Mouse (Mus musculus): ENCODE measurements around the gene Misp. TPM values are rescaled to one million over a fixed set of nuclear protein-coding genes. Genes with fewer than 3 reads are reported as not detected.
A peak's percentile ranks its signal among the peaks of the same experiment; 100 is the strongest.

Gene Misp
- polyA plus RNA-seq, 1 experiment = 4.0 TPM

GRCm38 (mm10) chr10:79851653-79852052 is 30.9 kb downstream of the Misp start:
- TF ChIP-seq CTCF (IDR thresholded peaks at IDR 0.05; ENCODE audit: insufficient read depth, low read length) (no peak), POLR2A (IDR thresholded peaks at IDR 0.05; ENCODE audit: borderline replicate concordance, extremely low read depth, low read depth, low read length) (no peak)
- DNase-seq = no peak
- no peak overlapping the region for H3K4me3 ChIP-seq (replicated peaks; ENCODE audit: extremely low read depth, low read depth, low read length)
- H3K4me1 ChIP-seq (ENCODE audit: control insufficient read depth, insufficient read depth, low read length) = peaks cover 18% of the 10 kb centered on the region
- whole genome bisulfite sequencing = 44% methylated on average over 3 of the region's 3 CpGs

- H3K4me1 ChIP-seq (ENCODE audit: control insufficient read depth, insufficient read depth, low read length) = peaks cover 24% of the 10 kb centered on the region
- peak; percentile 34; the same call in 1 of the 2 replicates for TF ChIP-seq POLR2A (IDR thresholded peaks at IDR 0.05; ENCODE audit: borderline replicate concordance, extremely low read depth, low read depth, low read length)
- no peak for TF ChIP-seq CTCF (IDR thresholded peaks at IDR 0.05; ENCODE audit: insufficient read depth, low read length)
- 22% methylated on average over 9 of the region's 9 CpGs for WGBS
- DNase-seq = no peak
- no peak overlapping the region for H3K4me3 ChIP-seq (replicated peaks; ENCODE audit: extremely low read depth, low read depth, low read length)
These were observed 31.5 kb downstream of the Misp start for GRCm38 (mm10) chr10:79852107-79852789.

- no peak for DNase-seq
- Histone ChIP-seq H3K4me1 (ENCODE audit: control insufficient read depth, insufficient read depth, low read length) (peaks cover 29% of the 10 kb centered on the region), H3K4me3 (replicated peaks; ENCODE audit: extremely low read depth, low read depth, low read length) (peak overlapping the region; percentile 31)
- WGBS = 12% methylated on average over 8 of the region's 8 CpGs
- TF ChIP-seq CTCF (IDR thresholded peaks at IDR 0.05; ENCODE audit: insufficient read depth, low read length) = no peak
- no peak for TF ChIP-seq POLR2A (IDR thresholded peaks at IDR 0.05; ENCODE audit: borderline replicate concordance, extremely low read depth, low read depth, low read length)
These were observed 32.0 kb downstream of the Misp start for GRCm38 (mm10) chr10:79852827-79853226.

GRCm38 (mm10) chr10:79853392-79853791 is 32.6 kb downstream of the Misp start:
- 1% methylated on average over 15 of the region's 15 CpGs for WGBS

GRCm38 (mm10) chr10:79853860-79854795 is 33.3 kb downstream of the Misp start, which contains the start of gene Ptbp1:
Gene Ptbp1 (plus strand): TSS chr10:79854427.
- Histone ChIP-seq H3K4me3 (replicated peaks; ENCODE audit: extremely low read depth, low read depth, low read length) (peak within 1 kb of the TSS; percentile 88), H3K4me1 (ENCODE audit: control insufficient read depth, insufficient read depth, low read length) (peaks cover 42% of the 10 kb centered on the region)
- WGBS = under 1% methylated on average over 75 of the region's 75 CpGs
- peak; percentile 98 for DNase-seq
- no peak for TF ChIP-seq CTCF (IDR thresholded peaks at IDR 0.05; ENCODE audit: insufficient read depth, low read length)
- TF ChIP-seq POLR2A (IDR thresholded peaks at IDR 0.05; ENCODE audit: borderline replicate concordance, extremely low read depth, low read depth, low read length) = peak; percentile 98

More at GRCm38 (mm10) chr10:79853392-79853791, 32.6 kb downstream of the Misp start:
- TF ChIP-seq CTCF (IDR thresholded peaks at IDR 0.05; ENCODE audit: insufficient read depth, low read length) (no peak), POLR2A (IDR thresholded peaks at IDR 0.05; ENCODE audit: borderline replicate concordance, extremely low read depth, low read depth, low read length) (peak; percentile 40; the same call in 1 of the 2 replicates)
- Histone ChIP-seq H3K4me3 (replicated peaks; ENCODE audit: extremely low read depth, low read depth, low read length) (peak overlapping the region; percentile 66), H3K4me1 (ENCODE audit: control insufficient read depth, insufficient read depth, low read length) (peaks cover 35% of the 10 kb centered on the region)
- peak; percentile 93 for DNase-seq

GRCm38 (mm10) chr10:79854801-79855541 is 34.2 kb downstream of the Misp start:
- Histone ChIP-seq H3K4me3 (replicated peaks; ENCODE audit: extremely low read depth, low read depth, low read length) (peak overlapping the region; percentile 88), H3K4me1 (ENCODE audit: control insufficient read depth, insufficient read depth, low read length) (peaks cover 43% of the 10 kb centered on the region)
- peak; percentile 77 for DNase-seq
- WGBS = under 1% methylated on average over 81 of the region's 83 CpGs
- no peak for TF ChIP-seq CTCF (IDR thresholded peaks at IDR 0.05; ENCODE audit: insufficient read depth, low read length)

GRCm38 (mm10) chr10:79855558-79856184 is 34.9 kb downstream of the Misp start:
- WGBS = under 1% methylated on average over 10 of the region's 10 CpGs
- DNase-seq = no peak
- peak; percentile 26; the same call in 1 of the 2 replicates for TF ChIP-seq POLR2A (IDR thresholded peaks at IDR 0.05; ENCODE audit: borderline replicate concordance, extremely low read depth, low read depth, low read length)
- no peak for TF ChIP-seq CTCF (IDR thresholded peaks at IDR 0.05; ENCODE audit: insufficient read depth, low read length)
- H3K4me3 ChIP-seq (replicated peaks; ENCODE audit: extremely low read depth, low read depth, low read length) = peak overlapping the region; percentile 88
- H3K4me1 ChIP-seq (ENCODE audit: control insufficient read depth, insufficient read depth, low read length) = peaks cover 43% of the 10 kb centered on the region

- no peak for DNase-seq
- peaks cover 44% of the 10 kb centered on the region for H3K4me1 ChIP-seq (ENCODE audit: control insufficient read depth, insufficient read depth, low read length)
- peak overlapping the region; percentile 2 for H3K4me3 ChIP-seq (replicated peaks; ENCODE audit: extremely low read depth, low read depth, low read length)
- 6% methylated on average over 6 of the region's 6 CpGs for WGBS
- no peak for TF ChIP-seq CTCF (IDR thresholded peaks at IDR 0.05; ENCODE audit: insufficient read depth, low read length)
- TF ChIP-seq POLR2A (IDR thresholded peaks at IDR 0.05; ENCODE audit: borderline replicate concordance, extremely low read depth, low read depth, low read length) = no peak
These were observed 35.5 kb downstream of the Misp start for GRCm38 (mm10) chr10:79856280-79856679.
